Mouse (Mus musculus) forebrain, embryonic 11.5 days (tissue): ENCODE measurements around the gene Camkk2. TPM values are rescaled to one million over a fixed set of nuclear protein-coding genes. Genes with fewer than 3 reads are reported as not detected.

Experiments
- ATAC-seq: fragments of 200-750 bp; cut with Nextera tagmentation; replicated peaks from 2 replicates; pipeline ENCODE4 v1.8.0; 2017; ENCODE audit warnings: moderate TSS enrichment; ENCODE audit not compliant: low FRiP score
- DNase-seq: peaks from one replicate; pipeline ENCODE4 v3.0.0-alpha.2; 2017; ENCODE audit warnings: low spot score
- H3K27ac ChIP-seq: fragments of 300-500 bp; sonication (generic); 2 replicates; pipeline ENCODE4 v1.5.1; 2014; ENCODE audit warnings: low read depth, low read length
- H3K27me3 ChIP-seq: fragments of 300-500 bp; sonication (generic); 2 replicates; pipeline ENCODE4 v1.6.1; 2014; ENCODE audit warnings: mild to moderate bottlenecking, low read length, mixed read lengths; ENCODE audit not compliant: control insufficient read depth, insufficient read depth
- H3K36me3 ChIP-seq: fragments of 300-500 bp; sonication (generic); 2 replicates; pipeline ENCODE4 v1.6.1; 2014; ENCODE audit warnings: mild to moderate bottlenecking, low read length, moderate library complexity, mixed read lengths; ENCODE audit not compliant: control insufficient read depth, insufficient read depth
- H3K4me1 ChIP-seq: fragments of 300-500 bp; sonication (generic); replicated peaks from 2 replicates; pipeline ENCODE4 v1.6.1; 2014; ENCODE audit warnings: low read length, mixed read lengths; ENCODE audit not compliant: control insufficient read depth, insufficient read depth
- H3K4me2 ChIP-seq: fragments of 300-500 bp; sonication (generic); 2 replicates; pipeline ENCODE4 v1.6.1; 2014; ENCODE audit warnings: low read depth, mild to moderate bottlenecking, low read length, moderate library complexity, mixed read lengths; ENCODE audit not compliant: severe bottlenecking
- H3K4me3 ChIP-seq: fragments of 300-500 bp; sonication (generic); 2 replicates; pipeline ENCODE4 v1.5.1; 2014; ENCODE audit warnings: low read depth, low read length
- H3K9ac ChIP-seq: fragments of 300-500 bp; sonication (generic); 2 replicates; pipeline ENCODE4 v1.6.1; 2014; ENCODE audit warnings: low read length
- H3K9me3 ChIP-seq: fragments of 300-500 bp; sonication (generic); 2 replicates; pipeline ENCODE4 v1.6.1; 2016; ENCODE audit warnings: low read length, mixed read lengths; ENCODE audit not compliant: control insufficient read depth
- WGBS: fragments of 180-500 bp; shearing (Covaris S2); extraction: QIAGEN DNeasy Blood & Tissue Kit; methylation state at CpG from one replicate; pipeline ENCODE4 v1.1.7; 2014; 5-methylcytosine and 5-hydroxymethylcytosine counted together
- polyA plus RNA-seq: library from polyadenylated mRNA; unstranded; fragments of >200 nt; fragmentation: Nextera tagmentation; extraction: Ambion mirVana; gene quantifications from 2 replicates; pipeline ENCODE4 v1.2.1, GENCODE M21; 2014

The Camkk2 gene
- polyA plus RNA-seq, 1 experiment from 2014 or later, result 24.4 TPM

DNA sequence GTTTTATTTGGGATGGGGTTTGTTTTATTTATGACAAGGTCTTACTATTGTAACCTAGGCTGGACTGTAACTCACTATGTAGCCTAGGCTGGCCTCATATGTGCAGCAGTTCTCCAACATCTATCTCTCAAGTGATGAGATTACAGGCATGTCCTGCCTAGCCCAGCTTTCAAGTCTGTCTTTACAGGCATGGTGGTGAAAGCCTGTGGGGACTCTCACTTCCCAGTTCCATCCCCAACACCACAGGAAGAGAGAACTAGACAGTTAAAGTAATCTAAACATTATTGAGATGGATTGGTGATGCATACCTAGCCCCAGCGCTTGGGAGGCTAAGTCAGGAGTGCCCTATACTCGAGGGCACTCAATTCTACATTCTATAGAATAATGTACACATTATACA is 9.5 kb upstream of the Camkk2 start:
- ATAC-seq, result no peak
- peaks cover 14% of the 10 kb centered on the region; the same call in 1 of the 2 replicates for H3K36me3 ChIP-seq
- no peaks in the 10 kb centered on the region for H3K27me3 ChIP-seq
- WGBS, result 98% methylated on average over 2 of the region's 2 CpGs
- H3K4me3 ChIP-seq, result no peak overlapping the region
- no peak for DNase-seq
- H3K9me3 ChIP-seq, result no peaks in the 10 kb centered on the region
- H3K4me2 ChIP-seq, result no peak overlapping the region
- H3K9ac ChIP-seq, result no peak overlapping the region
- no peaks in the 10 kb centered on the region for H3K4me1 ChIP-seq
- no peak overlapping the region for H3K27ac ChIP-seq

GRCm38 (mm10) chr5:122786035-122786819 is 7.0 kb upstream of the Camkk2 start:
- no peak for DNase-seq
- ATAC-seq, result no peak
- H3K4me1 ChIP-seq, result no peaks in the 10 kb centered on the region
- H3K9ac ChIP-seq, result no peak overlapping the region
- no peak overlapping the region for H3K4me2 ChIP-seq
- H3K27me3 ChIP-seq, result no peaks in the 10 kb centered on the region
- H3K4me3 ChIP-seq, result no peak overlapping the region
- no peak overlapping the region for H3K27ac ChIP-seq
- WGBS, result 74% methylated on average over 12 of the region's 12 CpGs
- H3K36me3 ChIP-seq, result peaks cover 7% of the 10 kb centered on the region; the same call in 1 of the 2 replicates
- H3K9me3 ChIP-seq, result no peaks in the 10 kb centered on the region

- Histone ChIP-seq H3K9ac (no peak overlapping the region), H3K27me3 (no peaks in the 10 kb centered on the region), H3K9me3 (no peaks in the 10 kb centered on the region), H3K36me3 (peaks cover 3% of the 10 kb centered on the region; the same call in 1 of the 2 replicates), H3K4me3 (no peak overlapping the region), H3K27ac (no peak overlapping the region), H3K4me1 (no peaks in the 10 kb centered on the region), H3K4me2 (no peak overlapping the region)
- WGBS, result 72% methylated on average over 14 of the region's 14 CpGs
- DNase-seq (no peak), ATAC-seq (no peak)
Measured at GRCm38 (mm10) chr5:122783726-122784406, 4.7 kb upstream of the Camkk2 start.

- Histone ChIP-seq H3K27me3 (no peaks in the 10 kb centered on the region), H3K9me3 (no peaks in the 10 kb centered on the region), H3K4me3 (no peak overlapping the region), H3K9ac (no peak overlapping the region), H3K4me1 (peaks cover 4% of the 10 kb centered on the region), H3K27ac (no peak overlapping the region), H3K4me2 (no peak overlapping the region), H3K36me3 (peaks cover 2% of the 10 kb centered on the region; the same call in 1 of the 2 replicates)
- ATAC-seq (no peak), DNase-seq (no peak)
- WGBS, result 61% methylated on average over 1 of the region's 1 CpGs
Measured at GRCm38 (mm10) chr5:122782066-122782465, 2.9 kb upstream of the Camkk2 start.

GRCm38 (mm10) chr5:122780791-122781432 is 1.7 kb upstream of the Camkk2 start:
- H3K4me3 ChIP-seq, result no peak overlapping the region
- no peak for ATAC-seq
- no peak for DNase-seq
- no peaks in the 10 kb centered on the region for H3K9me3 ChIP-seq
- H3K36me3 ChIP-seq, result no peaks in the 10 kb centered on the region
- peaks cover 4% of the 10 kb centered on the region for H3K4me1 ChIP-seq
- no peak overlapping the region for H3K4me2 ChIP-seq
- 88% methylated on average over 19 of the region's 19 CpGs for WGBS
- no peak overlapping the region for H3K9ac ChIP-seq
- H3K27me3 ChIP-seq, result no peaks in the 10 kb centered on the region
- H3K27ac ChIP-seq, result no peak overlapping the region

DNA sequence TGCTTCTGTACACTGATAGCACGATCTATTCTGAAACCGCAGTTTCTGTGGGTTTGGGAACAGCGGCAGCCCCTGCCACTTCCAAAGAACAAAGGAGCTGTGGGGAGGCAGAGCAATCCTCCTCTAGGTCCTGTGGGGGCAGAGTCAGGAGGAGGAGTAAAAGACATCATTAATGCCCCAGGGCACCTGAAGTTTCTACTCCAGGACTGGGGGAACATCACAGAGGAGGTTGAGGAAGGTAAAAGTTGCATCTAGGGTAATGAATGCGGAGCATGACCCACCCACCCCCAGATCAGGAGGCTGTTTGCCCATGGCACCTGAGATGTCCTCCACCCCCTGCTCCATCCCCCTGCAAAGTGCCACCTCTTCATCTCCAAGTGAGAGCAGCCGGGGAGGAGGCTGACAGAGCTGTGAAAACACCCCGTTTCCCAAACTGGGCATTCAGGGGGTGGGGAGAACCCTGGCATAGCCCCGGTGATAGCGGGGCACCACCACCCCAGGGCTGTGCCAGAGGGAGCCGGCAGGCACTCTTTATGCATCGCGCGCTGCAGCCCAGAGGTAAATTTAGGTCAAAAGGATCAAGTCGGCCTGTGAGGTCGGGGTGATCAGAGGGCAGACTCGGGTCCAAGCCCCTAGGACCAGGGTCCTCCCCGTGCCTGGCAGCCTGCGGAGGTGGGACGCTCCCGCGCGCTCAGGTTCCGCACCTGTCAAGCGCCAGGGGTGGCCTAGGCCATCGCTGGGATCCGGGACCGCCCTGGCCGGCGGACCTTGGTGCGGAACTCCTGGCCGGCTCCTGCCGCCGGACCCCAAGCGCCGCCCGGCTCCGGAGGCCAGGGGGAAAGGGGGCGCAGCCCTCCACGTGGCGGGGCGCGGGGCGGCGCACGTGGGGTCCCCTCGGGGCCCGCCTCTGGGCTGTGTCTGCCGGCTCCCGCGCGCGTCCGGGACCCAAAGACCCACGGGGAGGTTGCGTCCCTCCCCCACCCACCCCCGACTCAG is 680 bp downstream of the Camkk2 start:
- ATAC-seq, result peak; percentile 56
- WGBS, result under 1% methylated on average over 55 of the region's 55 CpGs

DNA sequence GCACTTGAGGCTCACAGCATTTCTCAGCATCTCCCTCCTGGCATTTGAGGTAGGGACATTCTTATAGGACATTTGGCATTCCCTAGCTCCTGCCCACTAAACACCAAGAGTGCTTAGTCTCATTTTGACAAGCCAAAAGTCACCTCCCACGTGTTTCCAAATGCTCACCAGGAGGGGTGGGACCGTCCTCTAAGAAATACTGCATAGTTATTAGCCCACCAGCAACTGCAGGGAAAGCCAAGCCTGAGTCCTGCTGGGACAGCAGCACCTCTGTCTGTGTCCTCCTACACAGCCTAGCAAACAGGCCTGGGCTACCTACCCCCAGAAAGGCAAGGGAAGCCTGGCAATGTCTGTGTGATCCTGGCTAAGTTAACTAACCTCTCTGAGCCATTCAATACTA is 1.9 kb downstream of the Camkk2 start:
- H3K27ac ChIP-seq, result no peak overlapping the region
- no peaks in the 10 kb centered on the region for H3K27me3 ChIP-seq
- H3K9ac ChIP-seq, result no peak overlapping the region
- peaks cover 4% of the 10 kb centered on the region for H3K4me1 ChIP-seq
- H3K4me3 ChIP-seq, result no peak overlapping the region
- no peaks in the 10 kb centered on the region for H3K9me3 ChIP-seq
- DNase-seq (no peak), ATAC-seq (no peak)
- no peaks in the 10 kb centered on the region; the same call in 1 of the 2 replicates for H3K36me3 ChIP-seq
- 53% methylated on average over 2 of the region's 2 CpGs for WGBS
- H3K4me2 ChIP-seq, result no peak overlapping the region

More for the DNA sequence above, 680 bp downstream of the Camkk2 start:
- Histone ChIP-seq H3K4me3 (peak overlapping the region; percentile 92), H3K9me3 (no peaks in the 10 kb centered on the region), H3K27ac (no peak overlapping the region), H3K9ac (peak overlapping the region; percentile 84), H3K27me3 (no peaks in the 10 kb centered on the region), H3K4me2 (peak overlapping the region; percentile 97), H3K4me1 (peaks cover 4% of the 10 kb centered on the region), H3K36me3 (no peaks in the 10 kb centered on the region)
- peak; percentile 71 for DNase-seq
